Mouse (Mus musculus): ENCODE measurements at regions not wholly inside any gene's neighbourhood (a gene's known extent, or its start where the extent isn't known, plus 50 kb on each side); places are given as distances from the start of the nearest gene placed in this dataset.

- no peak for DNase-seq (ENCODE audit: low spot score)
These were observed 167.7 kb upstream of the Ccdc122 start for GRCm38 (mm10) chr14:76868831-76869230.

GRCm38 (mm10) chr14:76868131-76868530, 168.4 kb upstream of the Ccdc122 start:
- DNase-seq (ENCODE audit: low spot score): no peak

- DNase-seq (ENCODE audit: low spot score): no peak
These were observed 171.9 kb upstream of the Ccdc122 start for GRCm38 (mm10) chr14:76864664-76865063.

- DNase-seq (ENCODE audit: low spot score): no peak
These were observed 173.4 kb upstream of the Ccdc122 start for GRCm38 (mm10) chr14:76863035-76863706.

- DNase-seq (ENCODE audit: low spot score): no peak
These were observed 178.2 kb upstream of the Ccdc122 start for GRCm38 (mm10) chr14:76858396-76858795.

GRCm38 (mm10) chr14:76857196-76857773, 179.3 kb upstream of the Ccdc122 start:
- no peak for DNase-seq (ENCODE audit: low spot score)

GRCm38 (mm10) chr14:76856591-76856990, 180.0 kb upstream of the Ccdc122 start:
- no peak for DNase-seq (ENCODE audit: low spot score)

GRCm38 (mm10) chr14:76854965-76855364, 181.6 kb upstream of the Ccdc122 start:
- DNase-seq (ENCODE audit: low spot score): no peak

GRCm38 (mm10) chr14:76851473-76852214, 184.9 kb upstream of the Ccdc122 start:
- no peak for DNase-seq (ENCODE audit: low spot score)

GRCm38 (mm10) chr14:76850641-76851040, 185.9 kb upstream of the Ccdc122 start:
- DNase-seq (ENCODE audit: low spot score): no peak

GRCm38 (mm10) chr14:76850051-76850450, 186.5 kb upstream of the Ccdc122 start:
- DNase-seq (ENCODE audit: low spot score): no peak

GRCm38 (mm10) chr14:76849636-76850035, 186.9 kb upstream of the Ccdc122 start:
- no peak for DNase-seq (ENCODE audit: low spot score)

GRCm38 (mm10) chr14:76849071-76849470, 187.5 kb upstream of the Ccdc122 start:
- DNase-seq (ENCODE audit: low spot score): no peak

- DNase-seq (ENCODE audit: low spot score): no peak
These were observed 190.9 kb upstream of the Ccdc122 start for GRCm38 (mm10) chr14:76845706-76846105.

- DNase-seq (ENCODE audit: low spot score): no peak
These were observed 191.9 kb upstream of the Ccdc122 start for GRCm38 (mm10) chr14:76844717-76845116.

- no peak for DNase-seq (ENCODE audit: low spot score)
These were observed 198.9 kb upstream of the Ccdc122 start for GRCm38 (mm10) chr14:76837583-76838220.

- DNase-seq (ENCODE audit: low spot score): no peak
These were observed 199.6 kb upstream of the Ccdc122 start for GRCm38 (mm10) chr14:76836926-76837516.

GRCm38 (mm10) chr14:76836271-76836670, 200.3 kb upstream of the Ccdc122 start:
- no peak for DNase-seq (ENCODE audit: low spot score)

- DNase-seq (ENCODE audit: low spot score): no peak
These were observed 202.5 kb upstream of the Ccdc122 start for GRCm38 (mm10) chr14:76834084-76834483.

GRCm38 (mm10) chr14:76829161-76829510, 207.4 kb upstream of the Ccdc122 start:
- no peak for DNase-seq (ENCODE audit: low spot score)

GRCm38 (mm10) chr14:76828453-76829160, 208.0 kb upstream of the Ccdc122 start:
- DNase-seq (ENCODE audit: low spot score): no peak

- DNase-seq (ENCODE audit: low spot score): no peak
These were observed 212.5 kb upstream of the Ccdc122 start for GRCm38 (mm10) chr14:76824066-76824465.
